Mouse (Mus musculus) retina, adult 2 months (tissue): Measurements from ENCODE around the gene Saa4.
A peak's percentile ranks its signal among the peaks of the same experiment; 100 is the strongest.
"Not testable (repeated sequence)": the region's sequence is repeated elsewhere in the genome, so short reads cannot be mapped to it uniquely, and the experiment has no call there.

Experiments used
- DNase-seq: peaks from one replicate; pipeline ENCODE4 v3.0.0-alpha.2; 2012; ENCODE audit warnings: low read depth, low spot score

Saa4 gene

GRCm38 (mm10) chr7:46716897-46717296 lies 15.5 kb downstream of the Saa4 start:
- DNase-seq, result no peak

DNA sequence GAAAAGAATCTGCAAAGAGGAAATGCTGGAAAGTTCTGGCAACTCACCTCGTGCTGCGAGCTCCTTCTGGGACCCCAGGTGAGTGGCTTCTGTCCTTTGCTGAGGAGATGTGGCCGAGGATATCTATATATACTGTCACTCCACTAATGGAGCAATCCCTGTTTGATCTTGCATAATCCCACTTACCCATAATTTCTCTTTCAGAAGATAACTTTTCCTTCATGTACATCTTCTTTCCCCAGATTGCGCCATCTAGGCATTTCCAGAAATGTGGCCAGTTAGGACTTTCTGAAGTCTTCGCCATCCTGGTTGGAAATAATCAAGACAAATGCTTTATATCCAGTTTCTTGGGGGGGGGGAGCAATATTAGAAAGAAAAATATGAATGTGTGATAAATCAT lies 16.8 kb downstream of the Saa4 start, which contains the start of gene Saa3:
Gene Saa3 (minus strand): TSS at position 101 of the 400 bp plus-strand sequence.
- DNase-seq, result no peak

DNA sequence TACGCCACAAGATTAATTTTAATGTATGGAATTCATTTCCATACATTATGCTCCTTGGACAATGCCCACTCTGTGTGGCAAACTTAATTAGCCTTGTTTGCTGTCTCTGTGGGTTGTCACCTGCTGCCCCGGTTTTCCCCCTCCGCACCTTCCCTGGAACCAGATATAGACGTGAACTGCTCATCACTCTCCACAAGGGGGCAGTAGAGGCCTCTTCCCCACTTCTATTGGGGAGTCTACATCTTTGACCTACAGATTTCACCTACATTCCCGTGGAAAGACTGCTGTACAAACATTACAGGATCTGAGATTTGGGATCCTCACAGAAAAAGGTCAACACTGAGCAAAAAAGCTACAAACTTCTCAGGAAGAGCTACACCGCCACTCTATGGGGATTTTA lies 17.9 kb downstream of the Saa4 start:
- DNase-seq, result peak; percentile 53

DNA sequence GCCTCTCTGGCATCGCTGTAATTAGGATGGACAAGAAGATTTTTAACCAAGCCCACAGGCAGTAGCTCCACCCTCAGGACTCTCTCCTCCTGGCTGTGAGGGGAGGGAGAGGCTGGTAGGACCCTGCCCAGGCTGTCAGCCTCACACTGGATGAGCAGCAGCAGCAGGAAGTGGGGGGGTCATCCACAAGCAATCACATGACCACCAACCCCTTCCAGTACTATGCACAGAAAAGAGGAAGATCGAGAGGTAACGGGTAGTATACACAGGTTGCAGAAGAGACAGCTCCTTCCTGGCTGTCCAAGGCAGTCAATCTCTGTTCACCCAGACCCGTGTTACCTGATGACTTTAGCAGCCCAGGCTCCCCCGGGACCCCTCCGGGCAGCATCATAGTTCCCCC lies 20.2 kb downstream of the Saa4 start:
- no peak for DNase-seq

GRCm38 (mm10) chr7:46710390-46710844 lies 22.0 kb downstream of the Saa4 start, which contains the start of gene Saal1:
TSS of gene Saal1 (minus strand) at chr7:46710680.
- DNase-seq, result peak; percentile 73

DNA sequence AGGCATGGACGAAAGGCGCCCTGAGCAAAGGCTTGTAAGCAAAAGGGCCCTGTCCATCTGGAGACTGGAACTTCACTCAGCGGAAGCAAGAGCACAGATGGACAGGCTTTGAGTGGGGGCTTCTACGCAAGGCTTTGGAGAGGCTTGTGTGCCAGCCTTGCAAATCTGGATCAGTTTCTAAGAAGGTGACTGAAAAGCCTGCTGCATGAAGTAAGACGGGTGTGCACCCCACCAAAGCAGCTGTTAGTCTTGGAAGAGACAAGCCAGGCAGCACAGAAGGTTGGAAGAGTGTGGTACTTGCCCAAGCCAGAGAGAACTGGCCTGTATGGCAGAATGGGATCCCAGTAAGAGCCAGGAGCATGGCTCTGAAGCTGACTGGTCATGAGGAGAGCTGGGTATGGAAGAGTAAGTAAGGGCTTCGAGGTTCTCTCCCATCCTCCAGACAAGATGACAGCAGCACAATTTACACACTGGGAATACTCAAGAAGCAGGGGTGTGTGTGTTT lies 31.8 kb downstream of the Saa4 start:
- DNase-seq, result no peak

DNA sequence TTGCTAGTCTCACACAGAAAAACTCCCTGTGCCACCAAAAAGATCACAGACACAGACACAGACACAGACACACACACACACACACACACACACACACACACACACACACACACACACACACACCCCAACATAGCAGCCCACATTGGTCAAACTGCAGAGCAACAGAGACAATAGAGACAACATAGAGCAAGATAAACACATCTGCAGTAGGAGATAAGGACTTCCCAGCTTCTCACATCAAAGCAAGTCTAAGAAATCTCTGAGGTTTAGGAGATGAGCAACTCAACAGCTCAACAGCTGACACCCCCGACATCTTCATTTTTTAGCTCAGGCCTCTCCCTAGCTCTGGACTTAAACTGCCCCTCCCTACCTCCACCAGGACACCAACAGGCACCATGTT lies 35.6 kb downstream of the Saa4 start:
- DNase-seq, result no peak

- DNase-seq, result no peak
Measured at GRCm38 (mm10) chr7:46686827-46687226, 45.6 kb downstream of the Saa4 start.

GRCm38 (mm10) chr7:46680732-46681131 lies 51.7 kb downstream of the Saa4 start:
- no peak for DNase-seq

DNA sequence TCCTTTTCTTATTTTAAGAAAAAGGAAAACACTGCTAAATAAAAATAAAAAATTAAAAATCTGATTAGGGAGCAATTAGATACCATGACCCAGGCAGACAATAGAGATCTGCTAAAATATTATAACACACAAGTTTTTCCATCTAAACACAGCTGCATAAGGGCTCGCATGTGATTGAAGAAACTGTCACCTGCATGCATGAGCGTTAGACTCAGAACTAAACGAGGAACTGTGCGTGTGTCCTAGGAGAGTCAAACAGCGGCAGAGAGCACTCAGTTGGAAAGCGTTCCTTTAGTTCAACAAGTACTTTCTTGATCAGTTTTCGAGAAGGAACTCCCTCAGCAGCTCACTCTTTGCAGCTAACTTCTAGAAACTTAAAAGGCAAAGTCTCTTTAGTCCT lies 53.4 kb downstream of the Saa4 start:
- DNase-seq, result not testable (repeated sequence)

DNA sequence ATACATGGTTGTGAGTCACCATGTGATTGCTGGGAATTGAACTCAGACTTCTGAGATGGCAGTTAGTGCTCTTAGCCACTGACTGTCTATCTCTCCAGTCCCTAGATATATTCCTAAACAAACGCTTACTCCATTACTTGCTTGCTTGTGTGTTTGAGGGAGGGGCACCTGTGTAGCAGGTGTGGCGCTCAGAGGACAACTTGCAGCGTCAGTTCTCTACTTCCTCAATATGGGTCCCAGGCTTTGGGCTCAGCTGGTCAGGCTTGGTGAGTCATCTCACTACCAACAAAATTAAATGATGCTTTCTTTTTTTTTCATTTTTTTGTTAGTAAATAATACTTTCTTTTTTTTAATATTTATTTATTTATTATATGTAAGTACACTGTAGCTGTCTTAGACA lies 54.0 kb downstream of the Saa4 start:
- DNase-seq, result no peak
